Mouse (Mus musculus): ENCODE measurements around the gene Txnrd2. TPM values are rescaled to one million over a fixed set of nuclear protein-coding genes. Genes with fewer than 3 reads are reported as not detected.

Gene Txnrd2
- polyA plus RNA-seq, 1 experiment, result 21.3 TPM

GRCm38 (mm10) chr16:18381621-18382258, 44.4 kb upstream of the Txnrd2 start:
- H3K4me3 ChIP-seq, result no peak overlapping the region
- no peak overlapping the region for H3K4me2 ChIP-seq (ENCODE audit: low read depth)
- TF ChIP-seq MYOD1 (IDR thresholded peaks at IDR 0.05; ENCODE audit: control insufficient read depth in 1 of 3, insufficient read length in 2 of 3, low read depth in 2 of 3), result peak in 1 of 3 experiments; percentile 31
- no peak for TF ChIP-seq SRF (IDR thresholded peaks at IDR 0.05; ENCODE audit: control insufficient read depth, insufficient read length, low read depth)
- no peak for TF ChIP-seq TCF12 (IDR thresholded peaks at IDR 0.05; ENCODE audit: insufficient read depth, poor library complexity, severe bottlenecking)
- TF ChIP-seq E2F4 (IDR thresholded peaks at IDR 0.05; ENCODE audit: insufficient read depth), result no peak
- no peak for TF ChIP-seq POLR2A (IDR thresholded peaks at IDR 0.05; ENCODE audit: insufficient read length, low read depth)
- TF ChIP-seq CEBPB (IDR thresholded peaks at IDR 0.05; ENCODE audit: insufficient read depth, poor library complexity, severe bottlenecking), result no peak
- no peak for TF ChIP-seq POLR2AphosphoS2 (IDR thresholded peaks at IDR 0.05; ENCODE audit: insufficient read length, low read depth)
- peak in 2 of 3 experiments; percentile 6 to 61 for TF ChIP-seq MYOG (IDR thresholded peaks at IDR 0.05; ENCODE audit: control insufficient read depth in 1 of 3, insufficient read depth in 1 of 3, insufficient read length in 2 of 3, low read depth in 2 of 3)
- no peak for TF ChIP-seq REST (IDR thresholded peaks at IDR 0.05; ENCODE audit: insufficient read depth, insufficient read length)
- TF ChIP-seq TCF3 (IDR thresholded peaks at IDR 0.05; ENCODE audit: insufficient read length, low read depth), result no peak
- TF ChIP-seq MAX (IDR thresholded peaks at IDR 0.05; ENCODE audit: low read depth), result no peak
- H3K36me3 ChIP-seq (ENCODE audit: control insufficient read depth, insufficient read depth), result no peaks in the 10 kb centered on the region
- no peaks in the 10 kb centered on the region for H3K79me2 ChIP-seq (ENCODE audit: control insufficient read depth, insufficient read depth)
- H3K27me3 ChIP-seq (ENCODE audit: control insufficient read depth, insufficient read depth, insufficient read length), result no peaks in the 10 kb centered on the region
- H3ac ChIP-seq (ENCODE audit: control insufficient read depth, insufficient read length), result no peak overlapping the region

GRCm38 (mm10) chr16:18383045-18383726, 43.0 kb upstream of the Txnrd2 start:
- TF ChIP-seq TCF12 (IDR thresholded peaks at IDR 0.05; ENCODE audit: insufficient read depth, poor library complexity, severe bottlenecking), result no peak
- TF ChIP-seq MAX (IDR thresholded peaks at IDR 0.05; ENCODE audit: low read depth), result no peak
- no peak for TF ChIP-seq POLR2A (IDR thresholded peaks at IDR 0.05; ENCODE audit: insufficient read length, low read depth)
- TF ChIP-seq SRF (IDR thresholded peaks at IDR 0.05; ENCODE audit: control insufficient read depth, insufficient read length, low read depth), result no peak
- TF ChIP-seq CEBPB (IDR thresholded peaks at IDR 0.05; ENCODE audit: insufficient read depth, poor library complexity, severe bottlenecking), result no peak
- no peak for TF ChIP-seq TCF3 (IDR thresholded peaks at IDR 0.05; ENCODE audit: insufficient read length, low read depth)
- TF ChIP-seq MYOG (IDR thresholded peaks at IDR 0.05; ENCODE audit: control insufficient read depth in 1 of 3, insufficient read depth in 1 of 3, insufficient read length in 2 of 3, low read depth in 2 of 3), result no peak
- no peak for TF ChIP-seq MYOD1 (IDR thresholded peaks at IDR 0.05; ENCODE audit: control insufficient read depth in 1 of 3, insufficient read length in 2 of 3, low read depth in 2 of 3)
- TF ChIP-seq E2F4 (IDR thresholded peaks at IDR 0.05; ENCODE audit: insufficient read depth), result no peak
- TF ChIP-seq USF1 (IDR thresholded peaks at IDR 0.05; ENCODE audit: low read depth), result no peak
- no peak for TF ChIP-seq POLR2AphosphoS2 (IDR thresholded peaks at IDR 0.05; ENCODE audit: insufficient read length, low read depth)
- TF ChIP-seq REST (IDR thresholded peaks at IDR 0.05; ENCODE audit: insufficient read depth, insufficient read length), result no peak
- Histone ChIP-seq H3K4me2 (ENCODE audit: low read depth) (no peak overlapping the region), H3K79me2 (ENCODE audit: control insufficient read depth, insufficient read depth) (no peaks in the 10 kb centered on the region), H3ac (ENCODE audit: control insufficient read depth, insufficient read length) (no peak overlapping the region), H3K36me3 (ENCODE audit: control insufficient read depth, insufficient read depth) (no peaks in the 10 kb centered on the region), H3K27me3 (ENCODE audit: control insufficient read depth, insufficient read depth, insufficient read length) (no peaks in the 10 kb centered on the region), H3K4me3 (no peak overlapping the region)

GRCm38 (mm10) chr16:18383756-18384155, 42.4 kb upstream of the Txnrd2 start:
- no peak overlapping the region for H3K4me3 ChIP-seq
- TF ChIP-seq REST (IDR thresholded peaks at IDR 0.05; ENCODE audit: insufficient read depth, insufficient read length) (no peak), TCF3 (IDR thresholded peaks at IDR 0.05; ENCODE audit: insufficient read length, low read depth) (no peak), E2F4 (IDR thresholded peaks at IDR 0.05; ENCODE audit: insufficient read depth) (no peak), SRF (IDR thresholded peaks at IDR 0.05; ENCODE audit: control insufficient read depth, insufficient read length, low read depth) (no peak), MYOG (IDR thresholded peaks at IDR 0.05; ENCODE audit: control insufficient read depth in 1 of 3, insufficient read depth in 1 of 3, insufficient read length in 2 of 3, low read depth in 2 of 3) (no peak), POLR2A (IDR thresholded peaks at IDR 0.05; ENCODE audit: insufficient read length, low read depth) (no peak)
- no peak overlapping the region for H3K4me2 ChIP-seq (ENCODE audit: low read depth)
- no peaks in the 10 kb centered on the region for H3K27me3 ChIP-seq (ENCODE audit: control insufficient read depth, insufficient read depth, insufficient read length)
- no peaks in the 10 kb centered on the region for H3K36me3 ChIP-seq (ENCODE audit: control insufficient read depth, insufficient read depth)
- no peaks in the 10 kb centered on the region for H3K79me2 ChIP-seq (ENCODE audit: control insufficient read depth, insufficient read depth)
- H3ac ChIP-seq (ENCODE audit: control insufficient read depth, insufficient read length), result no peak overlapping the region

- TF ChIP-seq POLR2AphosphoS2 (IDR thresholded peaks at IDR 0.05; ENCODE audit: insufficient read length, low read depth) (no peak), MAX (IDR thresholded peaks at IDR 0.05; ENCODE audit: low read depth) (no peak), MYOG (IDR thresholded peaks at IDR 0.05; ENCODE audit: control insufficient read depth in 1 of 3, insufficient read depth in 1 of 3, insufficient read length in 2 of 3, low read depth in 2 of 3) (no peak), REST (IDR thresholded peaks at IDR 0.05; ENCODE audit: insufficient read depth, insufficient read length) (no peak), POLR2A (IDR thresholded peaks at IDR 0.05; ENCODE audit: insufficient read length, low read depth) (no peak), USF1 (IDR thresholded peaks at IDR 0.05; ENCODE audit: low read depth) (no peak), TCF12 (IDR thresholded peaks at IDR 0.05; ENCODE audit: insufficient read depth, poor library complexity, severe bottlenecking) (no peak), TCF3 (IDR thresholded peaks at IDR 0.05; ENCODE audit: insufficient read length, low read depth) (no peak), CEBPB (IDR thresholded peaks at IDR 0.05; ENCODE audit: insufficient read depth, poor library complexity, severe bottlenecking) (no peak), E2F4 (IDR thresholded peaks at IDR 0.05; ENCODE audit: insufficient read depth) (no peak), MYOD1 (IDR thresholded peaks at IDR 0.05; ENCODE audit: control insufficient read depth in 1 of 3, insufficient read length in 2 of 3, low read depth in 2 of 3) (no peak), SRF (IDR thresholded peaks at IDR 0.05; ENCODE audit: control insufficient read depth, insufficient read length, low read depth) (no peak)
Measured at GRCm38 (mm10) chr16:18384211-18384610, 42.0 kb upstream of the Txnrd2 start.

More at GRCm38 (mm10) chr16:18384211-18384610, 42.0 kb upstream of the Txnrd2 start:
- Histone ChIP-seq H3K4me3 (no peak overlapping the region), H3K36me3 (ENCODE audit: control insufficient read depth, insufficient read depth) (no peaks in the 10 kb centered on the region), H3K4me2 (ENCODE audit: low read depth) (no peak overlapping the region), H3K27me3 (ENCODE audit: control insufficient read depth, insufficient read depth, insufficient read length) (no peaks in the 10 kb centered on the region), H3K79me2 (ENCODE audit: control insufficient read depth, insufficient read depth) (no peaks in the 10 kb centered on the region), H3ac (ENCODE audit: control insufficient read depth, insufficient read length) (no peak overlapping the region)

Measured in myocyte (in vitro differentiated cells).